Mouse (Mus musculus): Measurements from ENCODE around the gene Efnb3. TPM values are rescaled to one million over a fixed set of nuclear protein-coding genes. Genes with fewer than 3 reads are reported as not detected.

The Efnb3 gene
- polyA plus RNA-seq, 1 experiment from 2014 or later = 126 TPM

- Histone ChIP-seq H3K4me3 (replicated peaks) (peak overlapping the region; percentile 69), H3K27ac (replicated peaks) (peak overlapping the region; percentile 84; the same call in 1 of the 2 replicates), H3K4me2 (peak overlapping the region; percentile 75), H3K27me3 (replicated peaks) (no peaks in the 10 kb centered on the region), H3K9ac (replicated peaks) (peak overlapping the region; percentile 93), H3K9me3 (replicated peaks) (no peaks in the 10 kb centered on the region), H3K36me3 (peaks cover 20% of the 10 kb centered on the region), H3K4me1 (peaks cover 55% of the 10 kb centered on the region)
- 0 out of 2 replicates have a peak, but pooled peaks have one; percentile 34 for ATAC-seq (ENCODE audit: low FRiP score)
- 15% methylated on average over 16 of the region's 16 CpGs for WGBS
Observed at GRCm38 (mm10) chr11:69560896-69561854, 1.2 kb upstream of the Efnb3 start.

GRCm38 (mm10) chr11:69559183-69559582 is 822 bp downstream of the Efnb3 start:
- Histone ChIP-seq H3K4me2 (peak overlapping the region; percentile 75), H3K9me3 (replicated peaks) (no peaks in the 10 kb centered on the region), H3K27ac (replicated peaks) (peak overlapping the region; percentile 84), H3K4me3 (replicated peaks) (peak overlapping the region; percentile 69), H3K36me3 (peaks cover 18% of the 10 kb centered on the region), H3K4me1 (peaks cover 66% of the 10 kb centered on the region), H3K9ac (replicated peaks) (peak overlapping the region; percentile 93), H3K27me3 (replicated peaks) (no peaks in the 10 kb centered on the region)
- no peak for ATAC-seq (ENCODE audit: low FRiP score)
- WGBS = 16% methylated on average over 5 of the region's 5 CpGs

- WGBS = 33% methylated on average over 6 of the region's 6 CpGs
- H3K4me2 ChIP-seq = peak overlapping the region; percentile 75
- peak overlapping the region; percentile 93 for H3K9ac ChIP-seq (replicated peaks)
- peak overlapping the region; percentile 84; the same call in 1 of the 2 replicates for H3K27ac ChIP-seq (replicated peaks)
- H3K9me3 ChIP-seq (replicated peaks) = no peaks in the 10 kb centered on the region
- peak overlapping the region; percentile 69 for H3K4me3 ChIP-seq (replicated peaks)
- ATAC-seq (ENCODE audit: low FRiP score) = no peak
- peaks cover 69% of the 10 kb centered on the region for H3K4me1 ChIP-seq
- peaks cover 18% of the 10 kb centered on the region for H3K36me3 ChIP-seq
- no peaks in the 10 kb centered on the region for H3K27me3 ChIP-seq (replicated peaks)
Observed at GRCm38 (mm10) chr11:69558756-69559155, 1.2 kb downstream of the Efnb3 start.

- H3K27ac ChIP-seq (replicated peaks) = peak overlapping the region; percentile 64
- no peaks in the 10 kb centered on the region for H3K27me3 ChIP-seq (replicated peaks)
- H3K4me1 ChIP-seq = peaks cover 82% of the 10 kb centered on the region
- H3K36me3 ChIP-seq = peaks cover 10% of the 10 kb centered on the region
- no peaks in the 10 kb centered on the region for H3K9me3 ChIP-seq (replicated peaks)
- WGBS = 18% methylated on average over 14 of the region's 14 CpGs
- peak overlapping the region; percentile 54 for H3K9ac ChIP-seq (replicated peaks)
- peak; percentile 21; the same call in 1 of the 2 replicates for ATAC-seq (ENCODE audit: low FRiP score)
- H3K4me2 ChIP-seq = peak overlapping the region; percentile 75
- H3K4me3 ChIP-seq (replicated peaks) = peak overlapping the region; percentile 69
Observed at GRCm38 (mm10) chr11:69557381-69557958, 2.5 kb downstream of the Efnb3 start.

GRCm38 (mm10) chr11:69554539-69555140 is 5.4 kb downstream of the Efnb3 start:
- Histone ChIP-seq H3K9me3 (replicated peaks) (no peaks in the 10 kb centered on the region), H3K36me3 (peaks cover 2% of the 10 kb centered on the region), H3K4me2 (no peak overlapping the region), H3K27me3 (replicated peaks) (no peaks in the 10 kb centered on the region), H3K4me1 (peaks cover 73% of the 10 kb centered on the region), H3K9ac (replicated peaks) (no peak overlapping the region), H3K4me3 (replicated peaks) (no peak overlapping the region), H3K27ac (replicated peaks) (peak overlapping the region; percentile 33)
- 87% methylated on average over 5 of the region's 5 CpGs for WGBS
- no peak for ATAC-seq (ENCODE audit: low FRiP score)

- no peaks in the 10 kb centered on the region for H3K9me3 ChIP-seq (replicated peaks)
- ATAC-seq (ENCODE audit: low FRiP score) = no peak; the same call in 1 of the 2 replicates
- H3K27ac ChIP-seq (replicated peaks) = peak overlapping the region; percentile 85
- H3K36me3 ChIP-seq = peaks cover 2% of the 10 kb centered on the region
- peak overlapping the region; percentile 49 for H3K4me2 ChIP-seq
- H3K27me3 ChIP-seq (replicated peaks) = no peaks in the 10 kb centered on the region
- peak overlapping the region; percentile 16; the same call in 1 of the 2 replicates for H3K4me3 ChIP-seq (replicated peaks)
- 0% methylated on average over 2 of the region's 2 CpGs for WGBS
- H3K4me1 ChIP-seq = peaks cover 73% of the 10 kb centered on the region
- peak overlapping the region; percentile 23; the same call in 1 of the 2 replicates for H3K9ac ChIP-seq (replicated peaks)
Observed at GRCm38 (mm10) chr11:69553341-69553721, 6.7 kb downstream of the Efnb3 start.

- ATAC-seq (ENCODE audit: low FRiP score) = peak; percentile 73
- Histone ChIP-seq H3K9ac (replicated peaks) (peak overlapping the region; percentile 23; the same call in 1 of the 2 replicates), H3K4me2 (peak overlapping the region; percentile 49), H3K27me3 (replicated peaks) (no peaks in the 10 kb centered on the region), H3K4me1 (peaks cover 73% of the 10 kb centered on the region), H3K27ac (replicated peaks) (peak overlapping the region; percentile 85), H3K36me3 (peaks cover 2% of the 10 kb centered on the region), H3K9me3 (replicated peaks) (no peaks in the 10 kb centered on the region), H3K4me3 (replicated peaks) (peak overlapping the region; percentile 16; the same call in 1 of the 2 replicates)
- WGBS = 11% methylated on average over 14 of the region's 14 CpGs
Observed at GRCm38 (mm10) chr11:69552622-69553340, 7.2 kb downstream of the Efnb3 start.

- Histone ChIP-seq H3K27ac (replicated peaks) (no peak overlapping the region), H3K4me2 (no peak overlapping the region), H3K27me3 (replicated peaks) (no peaks in the 10 kb centered on the region), H3K4me3 (replicated peaks) (no peak overlapping the region), H3K36me3 (peaks cover 2% of the 10 kb centered on the region), H3K9ac (replicated peaks) (no peak overlapping the region), H3K9me3 (replicated peaks) (no peaks in the 10 kb centered on the region), H3K4me1 (peaks cover 73% of the 10 kb centered on the region)
- WGBS = 59% methylated on average over 4 of the region's 4 CpGs
- no peak for ATAC-seq (ENCODE audit: low FRiP score)
Observed at GRCm38 (mm10) chr11:69551310-69551709, 8.7 kb downstream of the Efnb3 start.

- H3K4me1 ChIP-seq = peaks cover 72% of the 10 kb centered on the region
- peak within 1 kb of the TSS; percentile 80 for H3K4me2 ChIP-seq
- no peaks in the 10 kb centered on the region for H3K36me3 ChIP-seq
- no peak for ATAC-seq (ENCODE audit: low FRiP score)
- peak within 1 kb of the TSS; percentile 93 for H3K27ac ChIP-seq (replicated peaks)
- no peak within 1 kb of the TSS for H3K9ac ChIP-seq (replicated peaks)
- no peak within 1 kb of the TSS for H3K4me3 ChIP-seq (replicated peaks)
- 26% methylated on average over 12 of the region's 12 CpGs for WGBS
- H3K9me3 ChIP-seq (replicated peaks) = no peaks in the 10 kb centered on the region
- no peaks in the 10 kb centered on the region for H3K27me3 ChIP-seq (replicated peaks)
Observed at GRCm38 (mm10) chr11:69549060-69549656, 10.8 kb downstream of the Efnb3 start, which contains the start of gene Dnah2. Gene Dnah2 (minus strand): TSS chr11:69549110.

- Histone ChIP-seq H3K9me3 (replicated peaks) (no peaks in the 10 kb centered on the region), H3K4me1 (peaks cover 66% of the 10 kb centered on the region), H3K36me3 (no peaks in the 10 kb centered on the region), H3K27me3 (replicated peaks) (no peaks in the 10 kb centered on the region), H3K27ac (replicated peaks) (peak overlapping the region; percentile 93), H3K4me2 (peak overlapping the region; percentile 80), H3K9ac (replicated peaks) (peak overlapping the region; percentile 61), H3K4me3 (replicated peaks) (peak overlapping the region; percentile 46)
- ATAC-seq (ENCODE audit: low FRiP score) = peak; percentile 25
- 2% methylated on average over 15 of the region's 15 CpGs for WGBS
Observed at GRCm38 (mm10) chr11:69547071-69547470, 12.9 kb downstream of the Efnb3 start.
